ENCODE assay signal across 11 mouse cellular contexts in genomic region chr4:124317042-124317441, GRCm38 (mm10).
A peak's percentile ranks its signal among the peaks of the same experiment; 100 is the strongest.
DNase-seq lines count a peak whose midpoint lies in the region; ATAC-seq and TF ChIP-seq lines count a peak whose summit lies in the region.
"Had no signal": no experiment of that assay in that cellular context is flagged by ENCODE, and none has a peak within 500 bp of the region (broad histone marks: within the 10 kb centered on the region; RNA-seq: fewer than 3 reads in every experiment).

No protein-coding gene starts in this region.

- H3K4me1 ChIP-seq in heart, postnatal 0 days (ENCODE audit: control insufficient read depth, insufficient read depth), result no peaks in the 10 kb centered on the region
- H3K4me1 ChIP-seq in heart, embryonic 11.5 days (ENCODE audit: control insufficient read depth, insufficient read depth, low read length), result no peaks in the 10 kb centered on the region
- no peaks in the 10 kb centered on the region; a peak in 1 of 4 replicates for H3K4me1 ChIP-seq in ES-E14 (ENCODE audit: control insufficient read depth in 2 of 2, insufficient read depth in 2 of 2, low read length in 2 of 2, poor library complexity in 1 of 2)
- H3K4me1 ChIP-seq in limb, embryonic 10.5 days, result no peaks in the 10 kb centered on the region
- peaks cover 6% of the 10 kb centered on the region; the same call in 1 of the 2 replicates for H3K4me1 ChIP-seq in forebrain, embryonic 16.5 days (replicated peaks; ENCODE audit: control insufficient read depth, insufficient read depth, low read length)
- no peaks in the 10 kb centered on the region for H3K4me1 ChIP-seq in hindbrain, embryonic 13.5 days (replicated peaks)
- H3K4me1 ChIP-seq: embryonic facial prominence, embryonic 12.5 days; heart, embryonic 12.5 days had no signal

- H3K4me3 ChIP-seq in heart, postnatal 0 days (ENCODE audit: low read depth, low read length), result no peak overlapping the region
- H3K4me3 ChIP-seq in heart, embryonic 11.5 days (ENCODE audit: low read depth, low read length), result no peak overlapping the region
- H3K4me3 ChIP-seq in ES-E14 (ENCODE audit: insufficient read depth in 1 of 2, low read depth in 1 of 2, low read length in 2 of 2, poor library complexity in 1 of 2, severe bottlenecking in 1 of 2), result no peak overlapping the region
- no peak overlapping the region for H3K4me3 ChIP-seq in limb, embryonic 10.5 days
- H3K4me3 ChIP-seq in forebrain, embryonic 16.5 days (replicated peaks; ENCODE audit: low read length), result no peak overlapping the region
- H3K4me3 ChIP-seq in hindbrain, embryonic 13.5 days, result no peak overlapping the region
- H3K4me3 ChIP-seq: embryonic facial prominence, embryonic 12.5 days; heart, embryonic 12.5 days; left cerebral cortex, adult 2 months had no signal

- no peaks in the 10 kb centered on the region for H3K36me3 ChIP-seq in heart, postnatal 0 days (replicated peaks; ENCODE audit: control insufficient read depth, insufficient read depth, low read length)
- no peaks in the 10 kb centered on the region for H3K36me3 ChIP-seq in heart, embryonic 11.5 days (ENCODE audit: control insufficient read depth, insufficient read depth, low read length)
- no peaks in the 10 kb centered on the region for H3K36me3 ChIP-seq in ES-E14 (ENCODE audit: control insufficient read depth, insufficient read depth, low read length, poor library complexity, severe bottlenecking)
- no peaks in the 10 kb centered on the region for H3K36me3 ChIP-seq in limb, embryonic 10.5 days
- no peaks in the 10 kb centered on the region for H3K36me3 ChIP-seq in forebrain, embryonic 16.5 days (ENCODE audit: control insufficient read depth, insufficient read depth)
- H3K36me3 ChIP-seq in hindbrain, embryonic 13.5 days, result no peaks in the 10 kb centered on the region
- H3K36me3 ChIP-seq: embryonic facial prominence, embryonic 12.5 days; heart, embryonic 12.5 days had no signal

- H3K27me3 ChIP-seq in heart, postnatal 0 days (ENCODE audit: control insufficient read depth, insufficient read depth, low read length), result no peaks in the 10 kb centered on the region
- no peaks in the 10 kb centered on the region for H3K27me3 ChIP-seq in heart, embryonic 11.5 days (ENCODE audit: control insufficient read depth, insufficient read depth, low read length)
- H3K27me3 ChIP-seq in limb, embryonic 10.5 days (ENCODE audit: low read depth, poor library complexity, severe bottlenecking), result 0 out of 2 replicates have a peak, but pooled peaks cover 2% of the 10 kb centered on the region
- no peaks in the 10 kb centered on the region for H3K27me3 ChIP-seq in forebrain, embryonic 16.5 days (replicated peaks; ENCODE audit: control insufficient read depth, insufficient read depth, low read length)
- peaks cover 16% of the 10 kb centered on the region for H3K27me3 ChIP-seq in hindbrain, embryonic 13.5 days

- no peak overlapping the region for H3K9ac ChIP-seq in heart, postnatal 0 days (replicated peaks; ENCODE audit: low read depth, low read length)
- H3K9ac ChIP-seq in heart, embryonic 11.5 days (ENCODE audit: low read depth, low read length), result no peak overlapping the region
- no peak overlapping the region for H3K9ac ChIP-seq in ES-E14 (ENCODE audit: insufficient read depth, low read depth, low read length, poor library complexity, severe bottlenecking)
- no peak overlapping the region for H3K9ac ChIP-seq in forebrain, embryonic 16.5 days (replicated peaks; ENCODE audit: low read depth, low read length)
- H3K9ac ChIP-seq in hindbrain, embryonic 13.5 days, result no peak overlapping the region
- H3K9ac ChIP-seq: embryonic facial prominence, embryonic 12.5 days; heart, embryonic 12.5 days had no signal

- 15% methylated on average over 4 of the region's 4 CpGs for WGBS in heart, postnatal 0 days
- 14% methylated on average over 4 of the region's 4 CpGs for WGBS in heart, embryonic 11.5 days (ENCODE audit: insufficient replicate concordance)
- WGBS in limb, embryonic 10.5 days, result 31% methylated on average over 4 of the region's 4 CpGs
- WGBS in forebrain, embryonic 16.5 days, result 38% methylated on average over 4 of the region's 4 CpGs
- WGBS in hindbrain, embryonic 13.5 days, result 28% methylated on average over 4 of the region's 4 CpGs

- no peak overlapping the region for H3K4me2 ChIP-seq in heart, postnatal 0 days (ENCODE audit: low read depth, low read length)
- no peak overlapping the region for H3K4me2 ChIP-seq in heart, embryonic 11.5 days
- no peak overlapping the region for H3K4me2 ChIP-seq in forebrain, embryonic 16.5 days (ENCODE audit: low read length)
- H3K4me2 ChIP-seq in hindbrain, embryonic 13.5 days, result no peak overlapping the region
- H3K4me2 ChIP-seq: embryonic facial prominence, embryonic 12.5 days; heart, embryonic 12.5 days had no signal

- in situ Hi-C loops in ES-E14 (cut with MboI; ENCODE audit: low sequenced_read_pairs in 2 of 2, unreplicated experiment in 2 of 2), result no loop called here

- H3K9me3 ChIP-seq in heart, postnatal 0 days (replicated peaks; ENCODE audit: control insufficient read depth, low read length), result no peaks in the 10 kb centered on the region
- 0 out of 2 replicates have a peak, but pooled peaks cover 2% of the 10 kb centered on the region for H3K9me3 ChIP-seq in heart, embryonic 11.5 days (replicated peaks; ENCODE audit: control insufficient read depth, low read length)
- H3K9me3 ChIP-seq in ES-E14 (ENCODE audit: control insufficient read depth, insufficient read depth, low read depth, low read length), result no peaks in the 10 kb centered on the region
- H3K9me3 ChIP-seq in limb, embryonic 10.5 days (replicated peaks), result no peaks in the 10 kb centered on the region
- H3K9me3 ChIP-seq in forebrain, embryonic 16.5 days (ENCODE audit: control insufficient read depth, low read length), result no peaks in the 10 kb centered on the region
- no peaks in the 10 kb centered on the region for H3K9me3 ChIP-seq in hindbrain, embryonic 13.5 days
- H3K9me3 ChIP-seq: embryonic facial prominence, embryonic 12.5 days had no signal

- no peak for TF ChIP-seq CTCF in heart, postnatal 0 days (IDR thresholded peaks at IDR 0.05; ENCODE audit: low read depth)

- peak; percentile 21 for DNase-seq in heart, postnatal 0 days (ENCODE audit: low spot score)
- peak; percentile 35 for DNase-seq in ES-E14 (ENCODE audit: low read depth, low spot score)
- peak; percentile 61 for DNase-seq in forelimb bud, embryonic 11.5 days (ENCODE audit: low read depth, low spot score)
- DNase-seq in limb, embryonic 10.5 days (ENCODE audit: low spot score), result peak; percentile 80
- DNase-seq in right cerebral cortex, postnatal 25 days, result no peak

- no peak for ATAC-seq in heart, postnatal 0 days (ENCODE audit: insufficient read depth, low read depth)
- ATAC-seq in heart, embryonic 11.5 days (replicated peaks; ENCODE audit: insufficient number of reproducible peaks, low FRiP score, low TSS enrichment), result no peak
- ATAC-seq in forebrain, embryonic 16.5 days, result no peak
- no peak for ATAC-seq in hindbrain, embryonic 13.5 days (ENCODE audit: low FRiP score)

- no peak for TF ChIP-seq EP300 in heart, postnatal 0 days (IDR thresholded peaks at IDR 0.05; ENCODE audit: low read depth)

- no peak overlapping the region for H3K27ac ChIP-seq in heart, postnatal 0 days (ENCODE audit: low read depth)
- no peak overlapping the region for H3K27ac ChIP-seq in heart, embryonic 11.5 days (ENCODE audit: low read depth, low read length)
- no peak overlapping the region for H3K27ac ChIP-seq in ES-E14 (ENCODE audit: insufficient read depth, low read depth, low read length, poor library complexity, severe bottlenecking)
- no peak overlapping the region for H3K27ac ChIP-seq in limb, embryonic 10.5 days
- H3K27ac ChIP-seq in forebrain, embryonic 16.5 days (ENCODE audit: low read length), result no peak overlapping the region
- no peak overlapping the region for H3K27ac ChIP-seq in hindbrain, embryonic 13.5 days
- H3K27ac ChIP-seq: embryonic facial prominence, embryonic 12.5 days; left cerebral cortex, adult 2 months had no signal

TF ChIP-seq in ES-E14, 5 proteins besides CTCF, POLR2A, EP300 and RAD21:
- TF ChIP-seq ZNF384 (IDR thresholded peaks at IDR 0.05; ENCODE audit: low read depth, low read length) (no peak), HCFC1 (IDR thresholded peaks at IDR 0.05; ENCODE audit: borderline replicate concordance, insufficient read depth, low read length) (no peak), CHD2 (IDR thresholded peaks at IDR 0.05; ENCODE audit: low read depth, low read length) (no peak), ZC3H11A (IDR thresholded peaks at IDR 0.05; ENCODE audit: borderline replicate concordance, low read depth, low read length) (no peak), MAFK (IDR thresholded peaks at IDR 0.05; ENCODE audit: insufficient read depth, low read depth, low read length) (no peak)
